Mouse (Mus musculus) neural tube, embryonic 15.5 days (tissue): ENCODE results near the gene Rbm26. TPM values are rescaled to one million over a fixed set of nuclear protein-coding genes. Genes with fewer than 3 reads are reported as not detected.

ENCODE experiments used
- polyA plus RNA-seq: library from polyadenylated mRNA; unstranded; fragments of >200 nt; fragmentation: Nextera tagmentation; extraction: Ambion mirVana; gene quantifications from 2 replicates; pipeline ENCODE4 v1.2.1, GENCODE M21; 2015

The Rbm26 gene
- polyA plus RNA-seq, 1 experiment from 2014 or later, result 30.4 TPM

Other genes starting within 250 kb of the Rbm26 start
- gene Ndfip2, start 81.2 kb upstream of the Rbm26 start, polyA plus RNA-seq, result 111 and 120 TPM in 2 replicates